Mouse (Mus musculus) adipocyte (in vitro differentiated cells): ENCODE data around the gene Cacna2d1.

ENCODE experiments used
- DNase-seq: peaks from one replicate; pipeline ENCODE4 v3.0.0-alpha.2; 2016; ENCODE audit warnings: low spot score

Cacna2d1 gene

GRCm38 (mm10) chr5:16265385-16265784, 330.9 kb downstream of the Cacna2d1 start:
- DNase-seq = no peak

- no peak for DNase-seq
Observed at GRCm38 (mm10) chr5:16277058-16277457, 342.6 kb downstream of the Cacna2d1 start.

GRCm38 (mm10) chr5:16281229-16281628, 346.7 kb downstream of the Cacna2d1 start:
- DNase-seq = no peak

- peak; percentile 78 for DNase-seq
Observed at GRCm38 (mm10) chr5:16293223-16293622, 358.7 kb downstream of the Cacna2d1 start.

- DNase-seq = no peak
Observed at GRCm38 (mm10) chr5:16293825-16294224, 359.3 kb downstream of the Cacna2d1 start.

- no peak for DNase-seq
Observed at GRCm38 (mm10) chr5:16294708-16295107, 360.2 kb downstream of the Cacna2d1 start.

- DNase-seq = no peak
Observed at GRCm38 (mm10) chr5:16297170-16297771, 362.8 kb downstream of the Cacna2d1 start.

GRCm38 (mm10) chr5:16299631-16300030, 365.1 kb downstream of the Cacna2d1 start:
- DNase-seq = no peak

- peak; percentile 87 for DNase-seq
Observed at GRCm38 (mm10) chr5:16309168-16310006, 374.9 kb downstream of the Cacna2d1 start.

GRCm38 (mm10) chr5:16314242-16314641, 379.8 kb downstream of the Cacna2d1 start:
- no peak for DNase-seq

GRCm38 (mm10) chr5:16315983-16316390, 381.5 kb downstream of the Cacna2d1 start:
- no peak for DNase-seq

- no peak for DNase-seq
Observed at GRCm38 (mm10) chr5:16317680-16318242, 383.3 kb downstream of the Cacna2d1 start.

GRCm38 (mm10) chr5:16326610-16327009, 392.1 kb downstream of the Cacna2d1 start:
- peak; percentile 3 for DNase-seq

GRCm38 (mm10) chr5:16345393-16345792, 410.9 kb downstream of the Cacna2d1 start:
- DNase-seq = no peak

- no peak for DNase-seq
Observed at GRCm38 (mm10) chr5:16355816-16356215, 421.3 kb downstream of the Cacna2d1 start.

GRCm38 (mm10) chr5:16357709-16358108, 423.2 kb downstream of the Cacna2d1 start:
- DNase-seq = no peak

- no peak for DNase-seq
Observed at GRCm38 (mm10) chr5:16362076-16362475, 427.6 kb downstream of the Cacna2d1 start.

GRCm38 (mm10) chr5:16363171-16363570, 428.7 kb downstream of the Cacna2d1 start:
- no peak for DNase-seq

GRCm38 (mm10) chr5:16370706-16371105, 436.2 kb downstream of the Cacna2d1 start:
- no peak for DNase-seq

- peak; percentile 51 for DNase-seq
Observed at GRCm38 (mm10) chr5:16373966-16374365, 439.5 kb downstream of the Cacna2d1 start.

GRCm38 (mm10) chr5:16376329-16376908, 441.9 kb downstream of the Cacna2d1 start:
- DNase-seq = no peak

GRCm38 (mm10) chr5:16410011-16410410, 475.5 kb downstream of the Cacna2d1 start:
- DNase-seq = no peak

- DNase-seq = no peak
Observed at GRCm38 (mm10) chr5:16414693-16415092, 480.2 kb downstream of the Cacna2d1 start.
